Mouse (Mus musculus): Measurements from ENCODE around the gene Slamf6. TPM values are rescaled to one million over a fixed set of nuclear protein-coding genes. Genes with fewer than 3 reads are reported as not detected.
A peak's percentile ranks its signal among the peaks of the same experiment; 100 is the strongest.
"Not testable (repeated sequence)": the region's sequence is repeated elsewhere in the genome, so short reads cannot be mapped to it uniquely, and the experiment has no call there.

Slamf6 gene
- polyA plus RNA-seq (2014; fragmentation: Nextera tagmentation; extraction: Ambion mirVana) = 0.18 TPM in 1 of 2 replicates, not detected in the other

DNA sequence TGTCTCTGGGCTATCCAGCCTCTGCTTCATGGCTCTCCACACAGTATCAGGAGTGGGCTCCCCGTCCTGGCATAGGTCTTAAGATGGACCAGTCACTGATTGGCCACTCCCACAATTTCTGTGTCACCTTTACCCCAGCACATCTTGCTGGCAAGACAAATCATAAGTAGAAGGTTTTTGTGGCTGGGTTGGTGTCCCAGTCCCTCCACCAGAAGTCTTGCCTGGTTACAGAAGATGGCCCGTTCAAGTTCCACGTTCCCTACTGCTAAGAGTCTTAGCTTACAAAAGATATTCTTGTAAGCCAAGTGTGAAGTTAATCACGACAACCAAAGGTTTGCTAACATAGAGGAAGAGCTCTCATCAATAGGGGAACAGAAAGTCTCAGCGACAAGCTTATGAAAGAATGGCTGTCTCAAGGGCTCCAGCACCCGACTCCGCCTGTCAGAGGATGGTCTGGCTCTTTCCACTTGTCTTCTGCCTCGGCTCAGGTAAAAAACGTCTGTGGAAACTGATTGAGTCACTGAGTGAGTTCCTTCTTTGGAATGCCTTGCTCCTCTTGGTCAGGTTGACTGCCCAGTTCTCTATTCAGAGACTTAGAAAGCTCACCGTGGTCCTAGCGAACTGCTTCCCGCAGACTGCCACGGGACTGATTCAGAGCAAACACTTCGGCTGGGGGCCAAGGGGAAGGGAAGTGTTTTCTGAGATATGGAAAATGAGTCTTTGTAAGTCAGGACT lies at the start of gene Slamf6:
Slamf6 (plus strand) TSS at position 211 of the 735 bp plus-strand sequence.
- Histone ChIP-seq H3K27ac (ENCODE audit: low read depth) (no peak within 1 kb of the TSS), H3K4me2 (no peak within 1 kb of the TSS), H3K27me3 (ENCODE audit: insufficient read depth, low read length) (no peaks in the 10 kb centered on the region), H3K9ac (no peak within 1 kb of the TSS), H3K4me1 (ENCODE audit: insufficient read depth) (no peaks in the 10 kb centered on the region), H3K36me3 (ENCODE audit: insufficient read depth) (no peaks in the 10 kb centered on the region), H3K4me3 (ENCODE audit: low read depth, low read length) (no peak within 1 kb of the TSS), H3K9me3 (ENCODE audit: low read depth, low read length) (no peaks in the 10 kb centered on the region)
- DNase-seq (peak; percentile 6), ATAC-seq (ENCODE audit: insufficient read depth) (no peak)
- no peak for TF ChIP-seq CTCF (IDR thresholded peaks at IDR 0.05; ENCODE audit: low read depth)
- 57% methylated on average over 14 of the region's 14 CpGs for WGBS

DNA sequence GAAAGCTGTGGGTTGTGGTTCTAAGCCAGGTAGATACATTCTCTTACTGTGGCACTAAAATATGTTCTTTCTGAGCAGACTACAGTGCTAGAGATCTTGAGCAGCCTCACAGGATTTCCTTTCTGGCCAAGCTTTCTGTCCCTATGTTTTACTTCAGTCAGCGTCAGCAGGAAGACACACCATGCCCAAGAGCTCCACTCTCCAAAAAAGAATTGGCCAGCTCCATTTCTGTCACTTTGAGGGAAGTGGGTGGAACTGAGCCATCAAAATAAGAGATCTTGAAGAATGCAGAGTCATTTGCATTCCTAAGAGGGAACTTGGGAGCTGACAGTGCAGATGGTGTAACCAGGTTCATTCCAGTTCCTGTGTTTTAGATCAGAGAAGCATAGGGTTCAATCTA lies 30.3 kb upstream of the Slamf6 start:
- 86% methylated on average over 1 of the region's 1 CpGs for WGBS
- no peak overlapping the region for H3K9ac ChIP-seq
- H3K27me3 ChIP-seq (ENCODE audit: insufficient read depth, low read length) = no peaks in the 10 kb centered on the region
- no peak for DNase-seq
- H3K36me3 ChIP-seq (ENCODE audit: insufficient read depth) = no peaks in the 10 kb centered on the region
- no peak for ATAC-seq (ENCODE audit: insufficient read depth)
- H3K4me2 ChIP-seq = no peak overlapping the region
- no peaks in the 10 kb centered on the region for H3K4me1 ChIP-seq (ENCODE audit: insufficient read depth)
- no peak for TF ChIP-seq CTCF (IDR thresholded peaks at IDR 0.05; ENCODE audit: low read depth)
- H3K4me3 ChIP-seq (ENCODE audit: low read depth, low read length) = no peak overlapping the region
- H3K27ac ChIP-seq (ENCODE audit: low read depth) = no peak overlapping the region
- H3K9me3 ChIP-seq (ENCODE audit: low read depth, low read length) = no peaks in the 10 kb centered on the region

DNA sequence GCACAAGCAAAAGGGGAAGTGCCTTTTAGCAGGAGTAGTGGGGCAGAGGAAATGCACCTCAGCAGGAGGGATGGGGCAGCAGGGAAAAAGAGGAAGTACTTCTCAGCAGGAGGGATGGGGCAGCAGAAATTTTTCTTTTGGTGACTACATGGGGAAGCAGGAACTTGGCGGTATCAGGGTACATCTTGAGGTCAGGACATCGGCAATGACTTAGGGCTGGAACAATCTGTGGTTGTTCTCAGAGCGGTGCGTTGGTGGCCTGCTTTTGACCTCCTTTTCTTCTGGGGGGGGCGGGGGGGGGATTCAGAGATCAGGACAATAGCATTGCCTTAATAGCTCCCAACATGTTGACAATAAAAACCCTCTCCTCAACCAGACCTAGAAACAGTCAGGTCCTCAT lies 22.0 kb upstream of the Slamf6 start, which contains the start of gene Gm10521:
Gm10521 (plus strand) TSS at position 301 of the 400 bp plus-strand sequence.
- H3K4me2 ChIP-seq; DNase-seq; H3K27me3 ChIP-seq (ENCODE audit: insufficient read depth, low read length); H3K36me3 ChIP-seq (ENCODE audit: insufficient read depth); H3K4me3 ChIP-seq (ENCODE audit: low read depth, low read length); H3K4me1 ChIP-seq (ENCODE audit: insufficient read depth); ATAC-seq (ENCODE audit: insufficient read depth); H3K9me3 ChIP-seq (ENCODE audit: low read depth, low read length); H3K9ac ChIP-seq; H3K27ac ChIP-seq (ENCODE audit: low read depth): not testable (repeated sequence)
- WGBS = 90% methylated on average over 5 of the region's 5 CpGs

DNA sequence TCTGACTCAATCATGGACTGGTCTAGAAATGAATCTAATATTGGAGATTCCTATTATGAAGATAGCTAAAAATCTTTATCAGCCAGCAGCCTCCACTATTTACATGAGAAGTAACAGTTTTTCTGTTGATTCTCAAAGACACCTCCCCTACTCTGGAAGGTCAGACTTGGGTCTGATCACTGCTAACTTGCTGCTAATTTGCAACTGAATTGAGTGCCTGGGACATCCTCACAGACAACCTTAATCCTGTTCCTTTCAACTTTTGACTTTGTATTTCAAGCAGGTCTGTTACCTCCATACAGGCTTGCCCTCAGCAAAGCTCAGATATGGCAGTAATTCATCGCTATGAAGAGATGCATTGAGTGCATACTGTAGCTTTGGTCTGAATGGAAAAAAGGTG lies 13.3 kb upstream of the Slamf6 start:
- WGBS = 66% methylated on average over 1 of the region's 1 CpGs
- H3K4me1 ChIP-seq (ENCODE audit: insufficient read depth) = no peaks in the 10 kb centered on the region
- ATAC-seq (ENCODE audit: insufficient read depth) (no peak), DNase-seq (no peak)
- H3K36me3 ChIP-seq (ENCODE audit: insufficient read depth) = no peaks in the 10 kb centered on the region
- H3K9ac ChIP-seq = no peak overlapping the region
- no peak for TF ChIP-seq CTCF (IDR thresholded peaks at IDR 0.05; ENCODE audit: low read depth)
- no peaks in the 10 kb centered on the region for H3K9me3 ChIP-seq (ENCODE audit: low read depth, low read length)
- H3K4me2 ChIP-seq = no peak overlapping the region
- no peak overlapping the region for H3K27ac ChIP-seq (ENCODE audit: low read depth)
- H3K27me3 ChIP-seq (ENCODE audit: insufficient read depth, low read length) = no peaks in the 10 kb centered on the region
- no peak overlapping the region for H3K4me3 ChIP-seq (ENCODE audit: low read depth, low read length)

DNA sequence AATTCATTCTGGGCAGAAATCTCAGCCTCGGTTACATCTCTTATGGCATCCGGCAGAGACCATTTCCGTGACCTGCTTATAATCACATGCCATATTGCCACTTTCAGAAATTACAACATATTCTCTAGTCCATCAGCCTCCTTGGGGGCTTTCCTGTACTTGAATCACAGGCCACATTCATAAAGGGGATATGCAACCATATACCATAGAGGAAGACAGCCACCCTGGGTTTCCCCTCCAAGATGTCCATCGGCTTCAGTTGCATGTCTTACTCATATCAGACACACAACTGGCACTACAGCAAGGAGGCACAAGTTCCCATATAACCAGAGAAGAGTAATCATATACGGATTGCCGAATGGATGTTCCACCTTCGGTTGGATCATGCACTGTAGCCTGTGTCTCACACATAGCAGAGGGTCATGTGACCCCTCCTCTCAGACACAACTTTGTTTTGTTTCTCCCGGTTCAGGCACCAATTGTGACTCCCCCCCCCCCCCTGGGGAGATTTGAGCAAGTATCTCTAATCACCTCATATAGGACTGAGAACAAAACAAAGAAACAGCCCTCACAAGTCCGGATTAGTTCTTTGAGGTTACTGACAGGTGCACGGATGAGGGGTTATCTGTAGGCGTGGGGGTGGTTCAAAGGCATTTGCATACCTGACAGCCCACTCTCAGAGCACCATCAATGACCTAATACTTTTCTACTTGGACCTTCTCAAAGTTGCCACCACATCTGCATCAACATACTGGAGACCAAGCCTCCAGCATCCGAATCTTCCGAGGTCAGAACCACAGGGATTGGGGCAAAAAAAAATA lies 1.5 kb upstream of the Slamf6 start:
- no peaks in the 10 kb centered on the region for H3K36me3 ChIP-seq (ENCODE audit: insufficient read depth)
- no peak for TF ChIP-seq CTCF (IDR thresholded peaks at IDR 0.05; ENCODE audit: low read depth)
- no peak overlapping the region for H3K27ac ChIP-seq (ENCODE audit: low read depth)
- no peak overlapping the region for H3K4me3 ChIP-seq (ENCODE audit: low read depth, low read length)
- 77% methylated on average over 13 of the region's 13 CpGs for WGBS
- H3K4me1 ChIP-seq (ENCODE audit: insufficient read depth) = no peaks in the 10 kb centered on the region
- no peak overlapping the region for H3K4me2 ChIP-seq
- no peaks in the 10 kb centered on the region for H3K9me3 ChIP-seq (ENCODE audit: low read depth, low read length)
- no peak overlapping the region for H3K9ac ChIP-seq
- H3K27me3 ChIP-seq (ENCODE audit: insufficient read depth, low read length) = no peaks in the 10 kb centered on the region
- ATAC-seq (ENCODE audit: insufficient read depth) = no peak
- no peak for DNase-seq

DNA sequence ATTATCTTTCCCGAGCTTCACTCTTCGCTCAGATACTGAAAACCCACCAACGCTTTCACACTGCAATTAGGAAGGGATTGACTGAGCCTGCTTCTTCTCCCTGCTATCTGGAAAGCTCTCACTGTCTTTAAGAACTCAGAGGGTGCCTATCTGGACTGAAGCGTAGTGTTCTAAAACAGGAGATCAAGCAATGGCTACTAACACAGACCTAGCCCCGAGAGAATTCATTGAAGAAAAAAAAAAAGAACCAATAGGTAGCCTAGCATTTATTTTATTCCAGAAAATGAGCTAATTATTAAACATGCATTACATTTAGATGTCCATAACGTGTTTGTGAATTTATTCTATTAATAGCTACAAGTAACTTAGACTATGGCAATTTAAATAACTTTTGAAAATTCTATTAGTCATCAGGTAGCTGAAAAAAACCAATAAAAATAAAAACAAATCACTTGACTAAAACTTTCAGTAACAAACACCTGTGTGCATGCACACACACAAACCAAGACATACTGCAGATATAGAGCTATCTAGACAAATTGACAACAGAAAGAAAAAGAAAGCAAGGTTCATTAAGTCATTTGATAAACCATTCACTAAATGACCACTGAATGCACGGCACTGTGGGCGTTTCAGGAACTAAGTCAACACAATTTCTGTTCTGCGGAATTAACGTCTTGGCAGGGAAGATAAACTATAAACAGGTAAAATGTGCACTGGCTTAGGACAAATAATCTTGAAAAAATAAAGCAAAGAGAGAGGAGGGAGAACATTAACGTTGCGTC lies 1.0 kb downstream of the Slamf6 start:
- ATAC-seq (ENCODE audit: insufficient read depth) (no peak), DNase-seq (no peak)
- H3K27me3 ChIP-seq (ENCODE audit: insufficient read depth, low read length) = no peaks in the 10 kb centered on the region
- no peak overlapping the region for H3K4me2 ChIP-seq
- no peaks in the 10 kb centered on the region for H3K9me3 ChIP-seq (ENCODE audit: low read depth, low read length)
- H3K36me3 ChIP-seq (ENCODE audit: insufficient read depth) = no peaks in the 10 kb centered on the region
- H3K9ac ChIP-seq = no peak overlapping the region
- TF ChIP-seq CTCF (IDR thresholded peaks at IDR 0.05; ENCODE audit: low read depth) = no peak
- H3K4me1 ChIP-seq (ENCODE audit: insufficient read depth) = no peaks in the 10 kb centered on the region
- H3K4me3 ChIP-seq (ENCODE audit: low read depth, low read length) = no peak overlapping the region
- WGBS = 73% methylated on average over 12 of the region's 12 CpGs
- no peak overlapping the region for H3K27ac ChIP-seq (ENCODE audit: low read depth)

Measured in lung, embryonic 14.5 days (tissue).